Mouse (Mus musculus) urinary bladder, postnatal 10 days (tissue): ENCODE measurements around the gene Cysrt1.

ENCODE experiments used
- DNase-seq: peaks from one replicate; pipeline ENCODE4 v3.0.0; 2022; ENCODE audit warnings: low spot score

The Cysrt1 gene

DNA sequence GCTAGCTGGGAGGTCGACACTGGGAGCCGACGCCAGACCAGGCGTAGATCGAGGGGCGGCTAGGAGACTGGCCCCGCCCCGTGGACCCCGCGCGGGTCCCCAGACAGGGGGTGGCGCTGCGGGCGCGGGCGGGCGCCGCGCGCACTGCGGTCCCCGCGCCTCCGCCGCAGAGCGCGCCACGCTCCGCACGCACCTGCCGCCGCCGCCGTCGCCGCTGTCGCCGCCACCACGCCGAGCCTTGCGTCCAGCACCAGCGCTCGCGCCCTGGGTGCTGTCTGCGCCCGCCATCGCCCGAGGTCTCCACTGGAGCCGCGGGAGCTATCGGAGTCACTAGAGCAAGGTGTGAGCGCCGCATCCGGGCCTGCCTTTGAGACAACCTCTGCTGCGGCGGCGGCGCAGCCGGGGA lies at the start of gene Cysrt1, which contains the start of gene Rnf208:
Gene Cysrt1 (minus strand): TSS at position 352 of the 406 bp plus-strand sequence.
Gene Rnf208 (plus strand): TSS at position 155 of the 406 bp plus-strand sequence.
- DNase-seq, result no peak

DNA sequence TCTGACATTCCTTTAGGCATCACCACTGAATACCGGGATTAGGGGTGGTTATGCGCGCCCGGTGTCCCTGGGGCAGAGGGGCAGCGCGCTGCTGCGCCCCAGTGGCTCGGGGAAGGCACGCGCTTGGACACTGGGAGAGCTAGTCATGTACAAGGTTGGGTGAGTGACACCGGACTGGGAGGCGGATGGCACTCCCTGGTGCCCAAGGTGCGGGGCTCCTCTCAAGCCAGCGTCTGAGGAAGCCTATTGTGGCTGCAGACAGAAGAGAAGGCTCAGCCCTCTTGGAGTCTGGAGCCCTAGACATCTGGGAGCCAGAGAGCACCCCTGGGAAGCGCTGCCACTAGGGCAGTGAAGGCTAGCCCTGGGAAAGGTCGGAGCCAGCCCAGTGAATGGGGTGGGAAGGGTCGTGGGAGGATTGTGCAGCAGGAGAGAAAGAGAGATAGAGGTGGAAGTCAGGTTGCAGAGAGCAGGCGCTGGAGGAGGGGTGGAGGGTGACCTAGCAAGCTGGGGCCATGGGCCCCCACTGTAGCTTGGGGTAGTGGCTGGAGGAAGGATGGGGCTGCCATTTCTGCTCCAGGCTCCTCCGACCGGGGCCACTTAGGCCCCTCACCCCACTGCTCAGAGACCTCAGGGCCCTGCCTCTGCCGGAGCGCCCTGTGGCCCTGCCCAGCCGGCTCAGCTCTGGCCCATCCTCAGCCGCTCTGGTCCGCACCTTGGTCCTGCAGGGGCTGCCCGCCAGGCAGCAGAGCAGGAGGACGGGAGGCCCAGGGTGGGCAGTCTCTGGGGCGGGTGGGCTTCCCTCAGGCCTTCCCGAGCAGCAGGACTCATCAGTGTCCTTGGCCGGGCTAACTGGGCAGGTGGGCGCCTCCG lies 49.2 kb upstream of the Cysrt1 start:
- DNase-seq, result no peak

DNA sequence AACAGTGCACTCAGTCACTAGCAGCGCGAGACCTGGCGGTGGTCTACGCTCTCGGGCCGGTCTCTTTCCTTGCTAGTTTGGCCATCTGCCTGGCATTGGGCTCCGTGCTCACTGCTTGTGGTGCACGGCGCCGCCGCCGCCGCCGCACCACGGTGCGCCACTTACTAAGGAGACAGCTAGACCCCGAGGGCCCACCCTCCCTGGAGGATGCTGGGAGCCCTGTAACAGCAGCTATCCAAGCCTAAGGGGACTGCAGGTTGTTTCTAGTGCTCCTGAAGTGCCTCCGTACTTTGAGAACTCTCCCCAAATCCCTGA lies 48.5 kb upstream of the Cysrt1 start:
- no peak for DNase-seq

DNA sequence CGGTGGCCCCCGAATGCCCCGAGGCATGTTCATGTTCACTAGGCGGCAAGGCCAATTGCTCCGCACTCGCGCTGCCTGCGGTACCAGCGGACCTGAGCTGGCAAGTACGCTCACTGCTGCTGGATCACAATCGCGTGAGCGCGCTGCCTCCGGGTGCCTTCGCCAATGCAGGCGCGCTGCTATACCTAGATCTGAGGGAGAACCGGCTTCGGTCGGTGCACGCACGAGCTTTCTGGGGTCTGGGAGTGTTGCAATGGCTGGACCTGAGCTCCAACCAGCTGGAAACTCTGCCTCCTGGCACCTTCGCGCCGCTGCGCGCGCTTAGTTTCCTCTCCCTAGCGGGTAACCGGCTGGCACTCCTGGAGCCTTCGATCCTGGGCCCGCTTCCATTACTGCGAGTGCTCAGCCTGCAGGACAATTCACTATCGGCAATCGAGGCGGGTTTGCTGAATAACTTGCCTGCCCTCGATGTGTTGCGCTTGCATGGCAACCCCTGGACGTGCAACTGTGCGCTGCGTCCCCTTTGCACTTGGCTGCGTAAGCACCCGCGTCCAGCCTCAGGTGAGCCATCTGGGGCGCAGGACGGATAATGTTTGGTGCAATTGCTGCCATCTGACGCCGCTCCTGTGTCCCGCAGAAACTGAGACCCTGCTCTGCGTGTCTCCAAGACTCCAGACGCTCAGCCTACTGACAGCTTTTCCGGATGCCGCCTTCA lies 48.0 kb upstream of the Cysrt1 start:
- DNase-seq, result no peak

DNA sequence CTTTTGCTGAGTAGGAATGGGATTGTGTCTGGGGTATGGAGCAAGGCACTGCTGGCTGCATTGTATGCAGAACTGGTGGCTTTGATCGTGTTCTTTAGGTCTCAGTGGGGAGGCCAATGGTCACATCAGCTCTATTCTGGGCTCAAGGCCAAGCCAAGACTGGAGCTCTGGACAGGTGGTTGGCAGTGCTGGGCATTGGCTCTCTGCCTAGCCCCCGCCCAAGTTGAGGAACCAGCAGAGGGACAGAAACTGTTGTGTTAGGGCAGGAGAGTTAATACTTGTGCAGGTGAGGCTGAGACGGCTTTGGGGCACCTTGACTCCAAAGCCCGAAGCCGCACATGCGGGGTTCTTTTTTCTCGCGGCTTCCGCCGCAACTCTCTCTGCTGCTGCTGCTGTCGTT lies 47.4 kb upstream of the Cysrt1 start, which contains the start of gene Lrrc26:
Gene Lrrc26 (plus strand): TSS at position 265 of the 400 bp plus-strand sequence.
- no peak for DNase-seq

DNA sequence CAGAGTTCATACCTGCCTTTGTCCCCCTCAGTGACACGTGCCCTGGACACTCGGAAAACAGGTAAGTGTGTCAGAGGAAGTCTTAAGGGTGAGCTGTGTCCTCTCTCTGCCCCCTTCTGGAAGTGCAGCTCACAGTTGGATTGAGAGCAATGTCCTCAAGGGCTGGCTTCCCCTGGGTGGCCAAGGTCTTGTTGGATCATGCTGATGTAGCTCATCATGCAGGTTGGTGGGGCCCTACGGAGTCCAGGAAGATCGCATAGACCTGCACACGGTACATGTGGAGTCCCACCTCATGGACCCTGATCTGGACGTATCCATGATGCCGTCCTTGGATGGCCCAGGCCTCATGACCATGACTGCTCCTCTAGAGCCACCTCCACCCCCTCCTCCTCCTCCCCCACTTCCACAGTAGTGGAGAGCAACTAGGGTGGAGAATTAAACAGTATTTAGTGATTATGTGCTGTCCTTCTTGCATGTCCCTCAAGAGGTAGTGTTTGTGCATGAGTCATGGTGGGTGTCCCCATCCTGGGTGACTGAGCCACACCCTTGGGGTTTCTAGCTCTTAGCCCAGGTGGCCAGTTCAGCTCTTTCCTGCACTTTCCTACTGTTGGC lies 46.6 kb upstream of the Cysrt1 start:
- no peak for DNase-seq

DNA sequence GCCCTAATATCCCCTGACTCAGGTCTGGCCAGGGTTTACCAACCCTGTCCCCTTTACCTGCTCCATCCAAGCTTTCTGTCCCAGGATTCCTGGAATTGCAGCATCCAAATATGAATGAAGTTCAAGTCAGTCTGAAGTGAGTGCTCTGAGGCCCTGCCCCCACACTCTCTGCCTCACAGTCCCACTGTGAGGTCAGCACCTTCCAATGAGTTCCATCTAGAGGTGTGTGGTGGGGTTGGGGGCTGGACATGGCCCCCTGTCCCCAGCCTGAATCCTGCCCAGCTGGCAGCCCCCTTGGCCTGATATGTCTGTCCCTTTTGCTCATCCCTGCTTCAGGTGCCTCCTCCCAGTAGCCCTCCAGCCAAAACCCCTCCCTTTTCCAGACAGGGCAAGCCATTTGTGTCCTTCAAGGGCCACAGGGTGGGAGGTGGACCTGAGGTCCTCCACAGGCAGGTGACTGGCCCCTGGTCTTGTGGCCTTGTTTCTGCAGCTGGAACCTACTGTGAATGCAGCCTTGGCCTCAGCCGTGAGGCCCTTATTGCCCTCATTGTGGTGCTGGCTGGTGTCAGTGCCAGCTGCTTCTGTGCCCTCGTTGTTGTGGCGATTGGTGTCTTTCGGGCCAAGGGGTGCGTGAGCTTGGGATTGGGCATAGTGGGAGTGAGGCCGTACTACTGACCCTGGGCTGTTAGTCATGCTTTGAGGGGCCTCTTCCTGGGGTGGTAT lies 45.8 kb upstream of the Cysrt1 start, which contains the start of gene Tmem210:
Gene Tmem210 (plus strand): TSS at position 219 of the 723 bp plus-strand sequence.
- DNase-seq, result no peak

DNA sequence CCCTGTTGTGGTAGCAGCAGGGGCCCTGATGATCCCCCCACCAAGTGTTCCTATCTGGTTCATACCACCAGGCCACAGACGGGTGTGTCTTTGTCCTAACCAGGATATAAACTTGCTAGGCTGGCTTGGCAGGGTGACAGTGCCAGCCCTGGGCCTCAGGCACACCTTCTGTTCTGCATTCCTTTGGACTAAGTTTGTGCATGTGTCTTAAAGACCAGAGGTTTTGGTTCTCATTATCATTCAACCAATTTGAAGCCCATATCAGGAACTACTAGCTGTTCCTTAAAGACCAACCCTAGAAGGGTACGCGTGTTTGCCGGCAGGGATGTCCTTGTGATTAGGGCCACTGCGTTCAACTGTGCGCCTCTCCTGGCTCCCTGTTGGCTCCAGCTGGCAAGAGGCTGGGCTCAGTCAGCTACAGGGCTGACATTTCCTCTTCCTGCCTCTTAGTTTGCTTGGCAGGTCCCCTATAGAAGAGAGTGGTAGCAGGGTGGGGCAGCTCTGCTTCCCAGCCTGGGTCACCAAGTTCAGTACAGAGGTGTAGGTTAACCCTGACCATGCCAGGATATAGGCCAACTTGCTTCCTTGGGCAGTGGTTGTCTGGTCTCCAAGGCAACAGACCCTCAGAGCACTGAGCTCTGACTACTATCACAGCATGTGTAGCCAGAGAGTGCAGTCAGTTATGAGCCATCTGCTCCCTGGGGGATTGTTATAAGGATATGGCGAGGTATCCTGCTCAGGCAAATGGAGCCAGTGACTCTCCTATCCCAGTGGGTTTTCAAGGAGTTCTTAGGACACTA lies 44.8 kb upstream of the Cysrt1 start:
- no peak for DNase-seq

DNA sequence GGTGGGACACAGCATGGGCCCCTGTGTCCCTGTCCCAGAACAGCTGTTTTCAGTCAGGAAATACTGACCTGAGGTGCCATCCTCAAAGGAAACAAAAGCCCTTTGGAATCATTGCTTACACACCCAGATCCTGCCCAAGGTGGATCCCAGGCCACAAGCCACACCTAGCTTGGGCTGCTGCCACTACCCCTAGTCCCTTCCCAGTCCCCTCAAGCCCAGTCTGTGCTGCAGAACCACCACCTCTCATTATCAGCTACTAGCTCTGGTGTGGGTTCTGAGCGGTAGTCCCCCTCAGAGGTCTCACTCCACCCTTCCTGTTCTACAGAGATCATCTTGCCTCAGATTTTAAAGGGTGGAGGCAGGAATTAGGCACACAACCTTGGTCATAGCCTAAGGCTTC lies 44.1 kb upstream of the Cysrt1 start:
- no peak for DNase-seq

DNA sequence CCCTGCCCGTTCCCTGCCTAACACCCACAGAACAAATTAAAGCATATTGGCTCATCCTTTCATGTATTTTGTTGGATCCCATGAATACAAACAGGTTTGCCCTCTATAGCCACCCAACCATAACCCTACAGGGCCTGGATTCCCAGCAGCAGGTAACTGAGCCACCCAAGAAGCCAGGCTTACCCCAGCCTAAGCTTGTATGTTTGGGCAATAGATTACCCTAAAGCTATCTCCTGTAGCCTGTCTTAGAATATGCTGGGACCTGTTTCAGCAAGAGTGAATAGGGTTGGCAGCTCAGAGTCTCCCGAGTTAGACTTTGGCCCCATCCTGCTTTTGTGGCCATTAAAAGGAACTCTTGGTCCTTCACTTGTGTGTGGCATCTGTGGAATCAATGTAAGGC lies 43.3 kb upstream of the Cysrt1 start:
- DNase-seq, result no peak

DNA sequence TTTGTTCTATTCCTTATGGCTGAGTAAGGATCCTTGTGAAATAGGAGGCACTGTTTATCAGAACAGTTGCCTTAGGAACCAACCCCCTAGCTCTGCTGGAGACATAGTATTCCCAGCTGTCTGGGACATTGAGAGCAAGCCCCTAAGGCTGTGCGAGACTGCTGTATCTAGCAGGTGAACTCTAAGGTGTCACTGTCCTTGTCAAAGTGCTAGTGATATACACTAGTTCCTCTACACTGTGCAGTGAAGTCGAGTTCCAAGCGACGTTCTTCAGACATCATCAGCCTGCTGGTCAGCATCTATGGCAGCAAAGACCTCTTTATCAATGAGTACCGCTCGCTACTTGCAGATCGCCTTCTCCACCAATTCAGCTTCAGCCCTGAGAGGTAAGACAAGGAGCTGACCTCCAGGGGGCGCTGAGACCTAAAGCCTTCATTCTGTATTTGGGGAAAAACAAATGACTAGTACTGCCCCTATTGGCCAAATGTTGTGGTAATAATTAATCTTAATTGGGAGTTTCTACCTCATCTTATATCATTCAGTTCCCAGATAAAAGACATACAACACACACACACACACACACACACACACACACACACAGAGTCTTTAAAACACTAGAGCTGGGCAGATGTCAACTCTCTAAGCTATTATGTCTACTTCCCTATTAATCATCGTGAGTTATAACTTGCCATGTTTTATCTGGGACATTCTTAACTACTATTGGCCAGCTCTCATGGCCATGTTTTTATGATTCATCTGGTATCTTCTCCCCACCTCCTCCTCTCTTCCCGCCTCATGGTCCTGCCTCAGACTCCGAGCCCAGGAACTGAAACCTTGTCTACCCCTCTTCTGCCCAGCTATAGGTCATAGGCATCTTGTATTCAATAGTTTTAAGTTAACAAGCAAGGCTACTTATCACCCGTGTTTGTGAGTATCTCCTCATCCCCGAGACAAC lies 37.0 kb upstream of the Cysrt1 start:
- no peak for DNase-seq

DNA sequence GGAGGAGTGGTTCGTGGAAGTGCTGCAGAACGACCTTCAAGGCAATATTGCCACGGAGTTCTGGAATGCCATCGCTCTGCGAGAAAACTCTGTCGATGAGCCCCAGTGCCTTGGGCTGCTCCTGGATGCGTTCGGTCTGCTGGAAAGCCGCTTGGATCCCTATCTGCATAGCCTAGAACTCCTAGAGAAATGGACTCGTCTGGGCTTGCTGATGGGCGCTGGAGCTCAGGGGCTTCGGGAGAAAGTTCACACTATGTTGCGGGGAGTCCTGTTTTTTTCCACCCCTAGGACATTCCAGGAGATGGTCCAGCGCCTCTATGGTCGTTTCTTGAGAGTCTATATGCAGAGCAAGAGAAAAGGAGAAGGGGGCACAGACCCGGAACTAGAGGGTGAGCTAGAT lies 30.8 kb upstream of the Cysrt1 start:
- DNase-seq, result no peak

DNA sequence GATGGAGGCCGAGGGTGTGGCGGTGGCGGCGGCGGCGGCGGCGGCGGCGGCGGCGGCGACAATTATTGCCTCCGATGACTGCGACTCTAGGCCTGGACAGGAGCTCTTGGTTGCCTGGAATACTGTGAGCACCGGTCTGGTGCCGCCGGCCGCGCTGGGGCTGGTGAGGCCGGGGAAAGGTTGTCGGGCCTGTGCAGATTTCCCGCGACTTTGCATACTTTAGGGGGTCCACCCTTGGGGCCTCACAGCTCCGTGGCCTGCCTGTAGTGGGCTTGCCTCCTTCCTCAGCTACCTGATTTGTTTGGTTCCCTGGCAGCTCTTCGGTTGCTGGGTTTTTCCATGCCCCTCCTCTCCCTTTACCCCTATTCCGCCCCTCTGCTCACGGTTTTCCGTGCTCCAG lies 30.3 kb upstream of the Cysrt1 start:
- DNase-seq, result no peak

DNA sequence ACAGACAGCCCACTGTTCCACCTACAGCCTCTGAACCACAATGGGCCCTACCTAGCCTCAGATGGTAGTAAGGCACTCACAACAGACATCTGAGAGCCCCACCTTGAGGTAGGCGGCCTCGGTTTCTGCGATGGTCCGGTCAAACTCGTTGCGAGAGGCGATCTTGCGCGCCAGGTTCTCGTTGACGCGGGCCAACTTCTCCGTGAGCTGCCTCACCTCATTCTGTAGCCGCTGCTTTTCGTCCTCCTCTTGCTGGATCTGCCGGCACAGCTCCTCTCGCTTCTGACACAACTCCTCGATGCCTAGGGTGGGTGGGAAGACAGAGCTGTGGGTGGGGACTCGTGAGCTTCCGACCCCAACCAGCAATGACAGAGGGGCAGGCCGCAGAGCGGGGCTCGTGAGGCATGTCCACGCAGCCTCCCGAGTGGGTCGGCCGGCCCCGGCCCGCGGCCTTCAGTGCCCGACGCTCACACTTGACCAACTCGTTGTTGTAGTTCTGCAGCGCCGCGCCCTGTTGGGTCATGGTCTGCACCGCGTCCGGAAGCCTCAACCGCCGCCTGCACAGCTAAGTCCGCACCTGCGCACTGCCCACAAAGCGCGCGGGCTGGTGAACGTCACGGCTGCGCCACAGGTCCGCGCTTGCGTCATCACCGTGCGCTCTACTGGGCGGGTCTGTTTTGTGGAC lies 29.7 kb upstream of the Cysrt1 start, which contains the start of the genes Ssna1 and Anapc2:
Gene Ssna1 (minus strand): TSS at position 612 of the 685 bp plus-strand sequence.
Gene Anapc2 (plus strand): TSS at position 652 of the 685 bp plus-strand sequence.
- DNase-seq, result peak; percentile 95

DNA sequence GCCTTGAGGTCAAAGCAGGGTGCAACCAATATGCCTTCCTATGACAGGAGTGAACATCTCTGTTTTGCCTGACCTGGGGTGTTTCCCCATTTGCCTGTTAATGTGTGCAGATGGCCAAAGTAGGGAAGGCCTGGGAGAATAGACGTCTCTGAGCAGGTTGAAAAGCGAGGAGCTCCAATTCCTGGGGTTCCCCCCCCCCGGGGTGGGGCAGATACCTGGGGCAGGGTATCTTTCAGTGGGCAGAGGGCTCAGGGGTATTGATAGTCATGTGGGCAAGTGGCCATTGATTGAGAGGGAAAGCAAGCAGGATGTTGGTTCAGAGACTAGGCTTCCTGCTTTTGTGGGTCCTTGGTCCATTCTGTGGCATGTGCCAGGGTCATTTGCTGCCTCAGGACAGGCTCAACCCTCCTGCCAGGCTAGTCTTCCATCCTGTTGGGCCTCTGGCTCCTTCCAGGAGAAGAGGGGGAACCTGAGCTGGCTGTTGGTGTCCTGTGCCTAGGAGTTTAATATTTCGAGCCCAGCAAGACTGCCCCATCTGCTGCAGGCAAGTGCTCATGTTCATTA lies 25.6 kb upstream of the Cysrt1 start:
- no peak for DNase-seq

DNA sequence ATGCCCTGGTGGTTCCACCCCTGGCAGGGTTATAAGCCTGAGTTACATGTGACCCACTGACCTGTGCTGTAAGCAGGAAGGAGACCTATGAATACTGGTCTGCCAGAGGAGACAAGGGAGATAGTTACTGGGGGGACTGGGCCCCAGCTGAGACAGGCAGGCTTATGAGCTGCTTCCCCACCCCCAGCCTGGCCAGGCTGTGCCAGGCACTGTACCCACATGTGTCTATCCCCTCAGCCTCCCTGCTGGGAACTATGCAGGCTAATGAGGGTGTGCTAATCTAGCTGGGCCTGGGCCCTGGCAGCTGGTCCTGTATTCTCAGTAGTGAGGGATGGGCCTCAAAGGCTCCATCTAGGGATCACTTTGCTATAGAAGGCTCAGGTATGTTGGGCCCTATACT lies 25.0 kb upstream of the Cysrt1 start:
- DNase-seq, result no peak

DNA sequence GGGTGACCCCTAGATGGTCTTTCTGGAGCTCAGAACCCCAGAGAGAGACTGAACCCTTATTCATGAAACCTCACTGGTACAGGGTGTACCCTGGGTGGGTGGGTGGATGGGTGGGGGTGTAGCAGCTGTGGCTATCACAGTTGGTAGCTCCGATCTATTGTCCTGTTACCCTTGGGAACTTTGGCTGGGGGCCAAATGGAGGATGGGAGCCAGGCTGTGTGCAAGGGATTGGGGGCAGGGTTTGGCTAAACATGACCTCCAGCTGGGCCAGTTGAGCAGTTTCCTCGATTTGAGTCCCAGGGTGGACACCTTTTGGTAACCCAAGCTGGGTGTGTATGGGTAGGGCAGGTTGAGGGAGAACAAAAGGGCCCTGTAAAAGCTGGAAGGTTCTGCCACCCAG lies 24.5 kb upstream of the Cysrt1 start:
- DNase-seq, result no peak

DNA sequence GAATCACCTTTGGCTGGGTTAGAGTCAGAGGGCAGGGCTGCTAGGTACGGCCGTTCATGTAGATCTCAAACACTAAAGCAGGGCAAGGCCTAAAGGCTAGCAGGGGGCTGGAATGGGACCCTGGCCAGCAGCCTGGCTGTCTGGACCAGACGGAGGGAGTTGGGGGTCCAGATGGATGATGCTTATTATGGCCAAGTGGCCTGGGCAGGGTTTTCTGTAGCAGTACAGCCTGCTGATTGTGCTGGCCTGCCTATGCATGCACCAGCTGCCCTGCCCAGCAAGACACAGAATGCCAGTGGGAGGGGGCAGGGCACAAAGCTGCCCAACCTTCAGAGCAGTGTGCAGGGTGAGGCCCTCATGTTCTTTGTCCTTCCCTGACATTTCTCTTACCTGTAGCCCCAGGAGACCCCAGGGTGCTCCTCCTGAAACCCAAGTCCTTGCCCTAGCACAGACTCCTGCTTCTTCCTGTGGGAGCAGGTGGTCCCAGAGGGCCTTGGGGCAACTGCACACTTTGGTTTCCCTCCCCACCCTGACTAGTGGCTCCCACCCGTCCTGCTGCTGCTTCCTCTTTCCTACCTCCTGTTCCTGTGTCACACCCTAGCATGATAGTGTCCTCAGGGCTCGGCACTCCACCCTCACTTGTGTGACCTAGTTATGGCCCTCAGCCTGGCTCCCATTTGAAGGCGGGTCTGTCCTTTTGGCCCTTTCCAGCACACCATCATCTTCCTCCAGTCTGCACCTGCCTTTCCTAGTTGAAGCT lies 23.8 kb upstream of the Cysrt1 start:
- no peak for DNase-seq
